Comparison of ENCODE assay signal across 9 mouse cellular contexts in genomic region chr7:133793248-133794131, GRCm38 (mm10). TPM values are rescaled to one million over a fixed set of nuclear protein-coding genes. Genes with fewer than 3 reads are reported as not detected.
DNase-seq lines count a peak whose midpoint lies in the region; ATAC-seq lines count a peak whose summit lies in the region.
"Had no signal": no experiment of that assay in that cellular context is flagged by ENCODE, and none has a peak within 500 bp of the region (broad histone marks: within the 10 kb centered on the region; RNA-seq: fewer than 3 reads in every experiment).

No protein-coding gene starts in this region.

- H3K36me3 ChIP-seq in hindbrain, embryonic 13.5 days: no peaks in the 10 kb centered on the region
- H3K36me3 ChIP-seq in hindbrain, embryonic 12.5 days: no peaks in the 10 kb centered on the region
- H3K36me3 ChIP-seq in intestine, embryonic 16.5 days (ENCODE audit: control insufficient read depth, insufficient read depth, low read length): no peaks in the 10 kb centered on the region

- no peaks in the 10 kb centered on the region for H3K27me3 ChIP-seq in hindbrain, embryonic 13.5 days
- no peaks in the 10 kb centered on the region for H3K27me3 ChIP-seq in hindbrain, embryonic 12.5 days
- no peaks in the 10 kb centered on the region for H3K27me3 ChIP-seq in intestine, embryonic 16.5 days (replicated peaks; ENCODE audit: control insufficient read depth, insufficient read depth, low read length)

- H3K9me3 ChIP-seq in hindbrain, embryonic 13.5 days: no peaks in the 10 kb centered on the region
- H3K9me3 ChIP-seq in hindbrain, embryonic 12.5 days (replicated peaks): no peaks in the 10 kb centered on the region
- no peaks in the 10 kb centered on the region for H3K9me3 ChIP-seq in intestine, embryonic 16.5 days (ENCODE audit: control insufficient read depth, low read length)

- WGBS in hindbrain, embryonic 13.5 days: 73% methylated on average over 10 of the region's 10 CpGs
- 75% methylated on average over 10 of the region's 10 CpGs for WGBS in hindbrain, embryonic 12.5 days
- 52% methylated on average over 10 of the region's 10 CpGs for WGBS in intestine, embryonic 16.5 days

- H3K4me1 ChIP-seq in hindbrain, embryonic 13.5 days (replicated peaks): peaks cover 2% of the 10 kb centered on the region; the same call in 1 of the 2 replicates
- H3K4me1 ChIP-seq in hindbrain, embryonic 12.5 days: no peaks in the 10 kb centered on the region
- peaks cover 4% of the 10 kb centered on the region; the same call in 1 of the 2 replicates for H3K4me1 ChIP-seq in intestine, embryonic 16.5 days (ENCODE audit: control insufficient read depth, insufficient read depth, low read length)

- no peak overlapping the region for H3K4me3 ChIP-seq in hindbrain, embryonic 13.5 days
- no peak overlapping the region for H3K4me3 ChIP-seq in hindbrain, embryonic 12.5 days
- H3K4me3 ChIP-seq in intestine, embryonic 16.5 days (ENCODE audit: low read length): no peak overlapping the region

- ATAC-seq in hindbrain, embryonic 13.5 days (ENCODE audit: low FRiP score): no peak
- no peak for ATAC-seq in hindbrain, embryonic 12.5 days (ENCODE audit: low FRiP score)
- ATAC-seq in intestine, embryonic 16.5 days: peak; percentile 62

- DNase-seq in MN1 (ENCODE audit: low spot score): peak; percentile 88
- peak; percentile 58 for DNase-seq in cerebellum, adult 8-10 months
- DNase-seq in lung, postnatal 10 days: peak; percentile 42
- DNase-seq in thymus, adult 18-20 months: no peak
- DNase-seq in retina, embryonic 14.5 days (ENCODE audit: low spot score): no peak

- peak overlapping the region; percentile 46 for H3K27ac ChIP-seq in hindbrain, embryonic 13.5 days
- H3K27ac ChIP-seq in hindbrain, embryonic 12.5 days: no peak overlapping the region
- H3K27ac ChIP-seq in intestine, embryonic 16.5 days (ENCODE audit: low read length): no peak overlapping the region

- H3K4me2 ChIP-seq in hindbrain, embryonic 13.5 days: no peak overlapping the region
- H3K4me2 ChIP-seq in hindbrain, embryonic 12.5 days (replicated peaks): no peak overlapping the region
- no peak overlapping the region for H3K4me2 ChIP-seq in intestine, embryonic 16.5 days (ENCODE audit: low read depth, low read length)

- no peak overlapping the region for H3K9ac ChIP-seq in hindbrain, embryonic 13.5 days
- no peak overlapping the region for H3K9ac ChIP-seq in hindbrain, embryonic 12.5 days
- H3K9ac ChIP-seq in intestine, embryonic 16.5 days (ENCODE audit: low read depth, low read length): no peak overlapping the region

RNA-seq across cellular contexts. Expression of gene Dhx32, which starts 11.0 kb away (rescaled TPM):
- polyA plus RNA-seq in hindbrain, embryonic 13.5 days (2015; fragmentation: Nextera tagmentation; extraction: Ambion mirVana): 31.9 and 33.3 TPM in 2 replicates
- 33.0 and 34.5 TPM in 2 replicates for polyA plus RNA-seq in hindbrain, embryonic 12.5 days (2016; fragmentation: Nextera tagmentation; extraction: Ambion mirVana)
- 89.5 and 93.9 TPM in 2 replicates for polyA plus RNA-seq in intestine, embryonic 16.5 days (2015; fragmentation: Nextera tagmentation; extraction: Ambion mirVana)

RNA-seq across cellular contexts. Expression of gene Fank1, which starts 16.8 kb away (rescaled TPM):
- polyA plus RNA-seq in hindbrain, embryonic 13.5 days (2015; fragmentation: Nextera tagmentation; extraction: Ambion mirVana): 2.9 and 3.3 TPM in 2 replicates
- 2.4 and 3.2 TPM in 2 replicates for polyA plus RNA-seq in hindbrain, embryonic 12.5 days (2016; fragmentation: Nextera tagmentation; extraction: Ambion mirVana)
- 0.54 and 0.56 TPM in 2 replicates for polyA plus RNA-seq in intestine, embryonic 16.5 days (2015; fragmentation: Nextera tagmentation; extraction: Ambion mirVana)
- polyA plus RNA-seq: heart, embryonic 14.5 days had no signal

Comparison
In these comparisons a context has a peak if more than half of its experiments do, and no peak if none do; other contexts are left out.
1. DNase-seq: peak in MN1 (single experiment), cerebellum, adult 8-10 months (single experiment) and lung, postnatal 10 days (single experiment); none in thymus, adult 18-20 months (0 of 2) and retina, embryonic 14.5 days (single experiment).